In the genomic region with DNA sequence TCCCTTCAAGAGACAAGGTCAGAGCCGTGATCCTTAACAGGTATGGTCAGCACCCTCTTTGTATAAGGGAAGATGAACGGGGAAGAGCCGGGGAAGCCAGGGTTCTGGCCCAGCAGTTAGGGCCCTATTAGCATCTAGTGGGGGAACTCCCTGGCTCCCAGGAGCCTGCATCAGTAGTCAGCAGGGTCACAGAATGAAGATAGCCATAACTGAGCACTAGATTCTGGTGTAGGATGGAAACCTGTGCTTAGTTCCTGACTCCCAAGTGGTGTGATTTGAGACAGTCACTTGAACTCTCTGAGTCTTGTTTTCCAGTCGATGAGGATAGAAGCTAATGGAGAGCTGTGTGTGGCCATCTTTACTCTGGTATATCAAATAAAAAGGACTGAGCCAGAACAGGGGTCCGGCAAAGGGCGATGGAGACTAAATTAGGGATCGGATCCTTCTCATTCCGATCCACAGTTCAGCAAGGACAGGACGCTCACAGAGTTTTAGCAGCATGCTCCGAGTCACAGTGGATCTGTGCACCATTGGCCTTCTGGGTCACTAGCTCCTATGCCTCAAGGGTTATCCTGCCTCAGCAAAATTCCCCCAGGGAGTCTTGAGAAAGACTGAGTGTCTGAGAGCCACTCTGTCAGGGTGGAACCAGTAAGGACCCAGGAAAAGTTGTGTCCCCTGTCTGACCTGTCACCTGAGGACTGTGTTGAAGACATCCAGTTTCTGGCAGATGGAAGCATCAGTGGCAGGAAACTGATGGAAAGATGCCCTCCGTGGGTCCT, we compare ENCODE assay signal across 26 mouse cellular contexts. TPM values are rescaled to one million over a fixed set of nuclear protein-coding genes. Genes with fewer than 3 reads are reported as not detected.
"Had no signal": no experiment of that assay in that cellular context is flagged by ENCODE, and none has a peak within 500 bp of the region (broad histone marks: within the 10 kb centered on the region; RNA-seq: fewer than 3 reads in every experiment).

No protein-coding gene starts in this region.

- H3K4me2 ChIP-seq: limb, embryonic 12.5 days; limb, embryonic 15.5 days; liver, embryonic 12.5 days; liver, embryonic 15.5 days; midbrain, embryonic 13.5 days; neural tube, embryonic 15.5 days had no signal

- ATAC-seq: inflammation-experienced regulatory T-cells, adult 6 months; intestine, embryonic 16.5 days; liver, embryonic 12.5 days; midbrain, embryonic 13.5 days; midbrain, embryonic 16.5 days had no signal

- H3K36me3 ChIP-seq: limb, embryonic 12.5 days; limb, embryonic 15.5 days; liver, embryonic 12.5 days; liver, embryonic 15.5 days; midbrain, embryonic 10.5 days; midbrain, embryonic 13.5 days; neural tube, embryonic 15.5 days had no signal

- DNase-seq: kidney, adult 18-20 months; kidney, adult 9 months; kidney, postnatal 25 days; left cerebral cortex, postnatal 4 days; lung, adult 2 months; lung, postnatal 14 days; right cerebral cortex, adult 18-20 months; right cerebral cortex, postnatal 14 days; right cerebral cortex, postnatal 4 days had no signal

- H3K9ac ChIP-seq: limb, embryonic 15.5 days; liver, embryonic 12.5 days; liver, embryonic 15.5 days; midbrain, embryonic 13.5 days; neural tube, embryonic 15.5 days had no signal

- H3K4me3 ChIP-seq: limb, embryonic 12.5 days; limb, embryonic 15.5 days; liver, embryonic 12.5 days; liver, embryonic 15.5 days; midbrain, embryonic 10.5 days; midbrain, embryonic 13.5 days; myocyte; neural tube, embryonic 15.5 days had no signal

- H3K9me3 ChIP-seq: limb, embryonic 12.5 days; limb, embryonic 15.5 days; liver, embryonic 12.5 days; liver, embryonic 15.5 days; midbrain, embryonic 10.5 days; midbrain, embryonic 13.5 days; neural tube, embryonic 15.5 days had no signal

- H3K27ac ChIP-seq: limb, embryonic 12.5 days; limb, embryonic 15.5 days; liver, embryonic 12.5 days; liver, embryonic 15.5 days; midbrain, embryonic 13.5 days; neural tube, embryonic 15.5 days; stomach, postnatal 0 days had no signal

RNA-seq across cellular contexts. Expression of a gene that starts 47.2 kb away (rescaled TPM):
- polyA plus RNA-seq: inflammation-experienced regulatory T-cells, adult 6 months; kidney, embryonic 16.5 days; limb, embryonic 15.5 days; liver, embryonic 12.5 days; liver, embryonic 15.5 days; lung, embryonic 16.5 days; midbrain, embryonic 10.5 days; midbrain, embryonic 13.5 days; myocyte; neural tube, embryonic 11.5 days; stomach, embryonic 14.5 days; thymus, postnatal 0 days had no signal
